In the genomic region with DNA sequence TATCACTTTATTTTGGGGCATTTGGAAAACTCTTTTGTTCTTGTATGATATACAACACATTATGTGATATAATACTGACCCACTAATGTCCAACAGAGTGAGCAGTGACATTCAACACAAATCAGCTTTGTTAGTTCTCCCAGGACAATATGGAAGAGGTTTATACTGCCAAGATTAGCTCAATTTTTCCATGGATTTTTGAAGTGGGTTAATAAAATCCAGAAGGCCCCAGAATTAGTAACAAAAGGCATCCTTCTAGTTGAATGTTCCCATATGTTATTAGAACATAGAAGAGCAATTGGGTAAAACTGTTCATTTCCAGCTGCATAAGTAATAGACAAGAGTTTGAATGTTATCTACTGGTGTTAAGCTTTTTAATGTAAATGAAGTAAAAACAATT, we compare ENCODE assay signal across 26 mouse cellular contexts. TPM values are rescaled to one million over a fixed set of nuclear protein-coding genes. Genes with fewer than 3 reads are reported as not detected.
"Had no signal": no experiment of that assay in that cellular context is flagged by ENCODE, and none has a peak within 500 bp of the region (broad histone marks: within the 10 kb centered on the region; RNA-seq: fewer than 3 reads in every experiment).

No protein-coding gene starts in this region.

- H3K9me3 ChIP-seq: heart, embryonic 10.5 days; heart, embryonic 12.5 days; hindbrain, embryonic 10.5 days; hindbrain, embryonic 12.5 days; intestine, embryonic 15.5 days; liver, embryonic 13.5 days; liver, embryonic 15.5 days had no signal

- H3K4me2 ChIP-seq: heart, embryonic 12.5 days; hindbrain, embryonic 12.5 days; hindbrain, embryonic 14.5 days; intestine, embryonic 15.5 days; liver, embryonic 11.5 days; liver, embryonic 13.5 days; liver, embryonic 15.5 days had no signal

- H3K4me1 ChIP-seq: heart, embryonic 12.5 days; hindbrain, embryonic 10.5 days; hindbrain, embryonic 12.5 days; intestine, embryonic 15.5 days; liver, embryonic 13.5 days; liver, embryonic 15.5 days had no signal

- ATAC-seq: hindbrain, embryonic 16.5 days; inflammation-experienced regulatory T-cells, adult 6 months; intestine, embryonic 15.5 days; intestine, postnatal 0 days had no signal

- H3K27ac ChIP-seq: heart, embryonic 10.5 days; hindbrain, embryonic 10.5 days; hindbrain, embryonic 12.5 days; hindbrain, embryonic 14.5 days; intestine, embryonic 15.5 days; layer of hippocampus, adult 2 months; left cerebral cortex, adult 2 months; liver, embryonic 13.5 days; liver, embryonic 15.5 days had no signal

- H3K27me3 ChIP-seq: heart, embryonic 12.5 days; hindbrain, embryonic 12.5 days; intestine, embryonic 15.5 days; liver, embryonic 13.5 days; liver, embryonic 15.5 days had no signal

- H3K36me3 ChIP-seq: hindbrain, embryonic 10.5 days; hindbrain, embryonic 12.5 days; intestine, embryonic 15.5 days; liver, embryonic 13.5 days; liver, embryonic 15.5 days had no signal

- H3K4me3 ChIP-seq: gastrocnemius, adult 2 months; heart, embryonic 10.5 days; heart, embryonic 12.5 days; hindbrain, embryonic 10.5 days; hindbrain, embryonic 12.5 days; intestine, embryonic 15.5 days; layer of hippocampus, adult 2 months; left cerebral cortex, adult 2 months; liver, embryonic 13.5 days; liver, embryonic 15.5 days had no signal

- DNase-seq: gastrocnemius, adult 2 months; gastrocnemius, postnatal 10 days; gastrocnemius, postnatal 25 days; heart, adult 18-20 months; heart, postnatal 10 days; heart, postnatal 4 days; kidney, adult 18-20 months; kidney, adult 8-10 months; kidney, postnatal 10 days; kidney, postnatal 25 days; kidney, postnatal 4 days; liver; liver, embryonic 13.5 days had no signal

- H3K9ac ChIP-seq: heart, embryonic 12.5 days; hindbrain, embryonic 12.5 days; hindbrain, embryonic 14.5 days; intestine, embryonic 15.5 days; liver, embryonic 13.5 days; liver, embryonic 15.5 days had no signal

RNA-seq across cellular contexts. Expression of a gene that starts 9.5 kb away (rescaled TPM):
- polyA plus RNA-seq: inflammation-experienced regulatory T-cells, adult 6 months had no signal
